Mouse (Mus musculus) spleen, postnatal 36 days (tissue): ENCODE data around the gene Arl15.

ENCODE experiments used
- DNase-seq, 2 experiments: peaks; one replicate each; pipeline ENCODE4 v3.0.0; 2022; ENCODE audit warnings: low spot score in 2 of 2, mixed read lengths in 1 of 2

Arl15 gene

DNA sequence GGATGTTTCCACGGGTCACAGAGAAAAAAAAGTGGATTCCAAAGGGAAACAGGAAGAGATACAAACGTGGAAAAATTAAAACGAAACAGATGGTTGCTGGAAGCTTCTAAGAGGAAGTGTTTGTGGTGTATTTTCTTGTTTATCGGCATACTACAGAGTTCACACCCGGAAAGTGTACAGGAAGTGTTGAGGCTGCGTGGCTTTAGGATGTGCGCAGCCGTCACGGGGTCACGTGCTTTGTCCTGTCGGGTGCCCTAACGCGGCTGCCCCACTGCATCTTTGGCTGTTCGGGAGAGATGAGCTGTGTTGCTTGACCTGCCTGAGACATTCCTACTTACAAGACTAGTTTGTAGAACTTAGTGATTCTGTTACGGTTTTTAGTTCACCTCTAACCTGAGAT, 76.1 kb downstream of the Arl15 start:
- peak; percentile 31 to 43 for DNase-seq

- no peak for DNase-seq
Observed at GRCm38 (mm10) chr13:113871853-113872252, 77.5 kb downstream of the Arl15 start.

- DNase-seq = no peak
Observed at GRCm38 (mm10) chr13:113875724-113876123, 81.4 kb downstream of the Arl15 start.

DNA sequence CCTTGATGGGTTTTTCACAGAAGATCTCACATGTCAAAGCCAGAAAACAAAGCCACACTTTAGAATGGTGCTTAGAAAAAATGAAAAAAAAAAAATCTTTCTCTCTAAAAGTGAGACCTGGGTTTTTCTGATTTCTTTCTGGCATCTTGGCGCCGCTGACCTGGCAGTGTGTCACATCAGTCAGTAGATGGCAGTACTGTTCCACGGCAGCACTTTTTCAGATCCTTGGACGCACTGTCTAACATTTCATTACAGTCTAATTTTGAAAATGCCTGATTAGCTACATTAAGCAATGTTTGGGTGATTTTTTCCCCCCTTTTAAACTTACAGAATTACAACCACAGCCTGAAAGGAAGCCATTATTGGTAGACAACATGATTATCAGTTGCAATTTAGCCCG, 83.1 kb downstream of the Arl15 start:
- peak in 1 of 2 experiments; percentile 31 for DNase-seq

- DNase-seq = no peak
Observed at GRCm38 (mm10) chr13:113878571-113878970, 84.3 kb downstream of the Arl15 start.

GRCm38 (mm10) chr13:113879651-113880327, 85.5 kb downstream of the Arl15 start:
- DNase-seq = no peak

GRCm38 (mm10) chr13:113880564-113881171, 86.4 kb downstream of the Arl15 start:
- DNase-seq = no peak

GRCm38 (mm10) chr13:113882959-113883358, 88.7 kb downstream of the Arl15 start:
- no peak for DNase-seq

DNA sequence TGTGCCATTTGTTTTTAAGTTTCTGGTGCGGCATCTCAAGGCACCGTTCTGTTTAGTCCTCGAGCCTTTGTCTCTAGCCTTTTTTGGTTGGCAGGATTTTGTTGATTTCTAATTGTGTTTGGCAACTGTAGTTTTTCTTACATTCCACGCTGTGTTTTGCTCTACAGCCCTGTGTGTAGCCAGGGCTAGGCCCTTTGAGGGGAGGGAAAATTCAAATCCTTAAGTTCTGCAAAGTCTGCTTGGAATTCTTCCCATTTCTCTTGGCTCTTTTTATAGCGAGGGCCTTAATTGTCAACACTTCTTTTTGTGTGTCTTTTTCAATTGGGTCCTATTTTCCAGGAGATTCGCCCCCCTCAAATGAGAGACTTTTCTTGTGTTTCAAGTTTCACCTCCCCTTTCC, 92.8 kb downstream of the Arl15 start:
- DNase-seq = no peak

DNA sequence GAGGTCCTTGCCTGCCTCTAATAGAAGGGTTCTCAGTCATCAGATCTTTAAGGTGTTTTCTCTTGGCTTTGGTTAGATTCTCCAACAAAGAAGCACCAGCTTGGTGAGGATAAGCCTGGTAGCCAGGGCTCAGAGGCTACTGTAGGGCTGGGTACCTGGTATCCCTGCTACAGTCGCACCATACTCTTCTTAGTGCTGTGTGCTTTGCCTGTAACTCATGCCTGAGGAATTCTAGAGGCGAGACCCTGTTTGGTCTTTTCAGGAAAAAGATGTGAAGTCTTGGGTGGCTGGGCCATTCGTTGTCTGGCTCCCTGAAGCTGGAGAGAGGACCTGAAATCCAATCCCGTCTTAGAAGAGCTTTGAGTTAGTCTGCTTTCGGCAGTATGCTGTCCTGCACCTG, 93.8 kb downstream of the Arl15 start:
- DNase-seq = no peak

DNA sequence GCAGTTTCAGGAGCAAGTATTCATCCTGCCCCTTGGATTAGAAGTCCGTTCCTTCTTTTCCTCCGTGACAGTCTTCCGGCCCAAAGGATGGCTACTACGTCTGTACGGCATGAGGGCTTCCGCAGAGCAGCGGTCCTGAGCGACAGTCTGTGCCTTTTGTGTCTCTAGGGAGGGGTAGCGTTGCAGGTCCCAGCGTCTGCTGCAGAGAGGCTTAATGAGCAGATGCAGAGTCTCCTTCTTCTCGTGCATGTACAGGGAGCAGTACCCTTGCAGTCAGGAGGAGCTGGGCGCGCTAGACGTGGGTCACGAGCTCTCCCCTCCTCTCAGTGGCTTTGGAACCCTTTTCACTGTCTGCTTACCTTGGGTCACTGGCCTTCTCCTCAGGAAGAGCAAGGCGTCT, 94.4 kb downstream of the Arl15 start:
- DNase-seq = no peak

DNA sequence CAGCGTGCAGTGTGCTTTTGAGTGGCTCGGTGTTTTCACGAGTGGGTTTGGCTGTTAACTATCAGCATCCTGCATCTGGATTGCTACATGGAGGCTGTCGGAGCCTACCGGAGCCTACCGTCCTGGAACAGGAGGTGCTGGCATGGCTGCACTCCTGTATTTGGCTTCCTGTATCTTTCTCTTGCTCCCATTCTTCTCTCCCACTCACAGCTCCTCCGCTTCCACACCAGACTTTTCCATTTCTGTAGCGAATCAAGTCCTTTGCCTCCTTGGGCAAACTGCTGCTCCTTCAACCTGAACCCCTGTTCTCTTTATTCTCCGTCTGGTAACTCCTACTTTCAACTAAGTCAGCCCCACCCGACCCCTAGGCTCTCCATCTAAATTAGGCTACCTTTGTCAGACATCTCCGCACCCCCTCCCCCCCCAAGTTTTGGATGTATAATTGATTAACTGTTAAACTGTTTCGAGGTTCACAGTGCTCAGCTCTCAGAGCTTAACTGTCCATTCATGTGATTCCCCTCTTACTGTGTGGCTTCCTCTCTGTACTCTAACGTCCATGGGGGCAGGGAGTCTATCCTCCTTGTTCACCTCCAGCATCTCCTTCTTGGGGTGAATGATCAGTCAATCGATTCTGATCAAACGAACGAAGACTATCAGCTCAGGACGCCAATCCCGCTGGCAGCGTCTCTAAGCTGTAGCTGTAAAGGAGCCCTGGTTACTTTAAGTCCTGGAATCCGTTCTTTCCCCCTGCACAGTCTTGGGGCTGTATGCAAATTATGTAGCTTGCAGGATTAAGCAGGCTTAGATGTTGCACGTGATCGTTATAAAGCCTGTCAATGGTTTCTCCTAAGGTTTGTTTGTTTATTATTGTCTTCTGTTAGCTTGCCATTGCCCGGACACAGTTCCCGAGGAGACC, 95.1 kb downstream of the Arl15 start:
- no peak for DNase-seq

- DNase-seq = no peak
Observed at GRCm38 (mm10) chr13:113896684-113897083, 102.4 kb downstream of the Arl15 start.

GRCm38 (mm10) chr13:113897498-113897897, 103.2 kb downstream of the Arl15 start:
- no peak for DNase-seq

GRCm38 (mm10) chr13:113897951-113898350, 103.6 kb downstream of the Arl15 start:
- no peak for DNase-seq

DNA sequence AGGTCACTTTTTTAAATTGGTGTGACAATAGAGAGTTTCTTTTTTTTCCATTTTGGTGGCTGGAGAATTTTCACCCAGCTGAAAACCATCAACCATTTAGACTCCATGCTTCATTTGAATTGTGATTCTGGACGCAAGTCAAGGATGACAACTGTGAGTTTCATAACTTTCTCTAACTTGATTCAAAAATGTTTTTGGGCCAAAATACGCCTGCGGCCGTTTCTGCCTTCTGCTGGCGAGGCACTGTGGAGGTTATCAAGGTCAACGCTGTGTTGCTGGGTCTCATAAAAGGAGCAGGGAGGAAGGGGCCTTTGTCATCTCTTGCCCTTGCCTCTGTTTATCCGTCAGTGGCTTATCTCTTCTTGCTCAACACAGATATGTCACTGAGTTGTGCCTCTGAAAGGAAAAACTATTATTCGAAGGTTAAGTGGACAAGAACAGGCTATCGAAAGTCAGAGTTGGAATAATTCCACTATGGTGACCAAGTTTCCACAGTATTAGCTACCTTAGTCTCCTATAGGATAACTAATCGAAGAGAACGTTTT, 106.8 kb downstream of the Arl15 start:
- DNase-seq = no peak

- no peak for DNase-seq
Observed at GRCm38 (mm10) chr13:113903255-113903654, 109.0 kb downstream of the Arl15 start.

DNA sequence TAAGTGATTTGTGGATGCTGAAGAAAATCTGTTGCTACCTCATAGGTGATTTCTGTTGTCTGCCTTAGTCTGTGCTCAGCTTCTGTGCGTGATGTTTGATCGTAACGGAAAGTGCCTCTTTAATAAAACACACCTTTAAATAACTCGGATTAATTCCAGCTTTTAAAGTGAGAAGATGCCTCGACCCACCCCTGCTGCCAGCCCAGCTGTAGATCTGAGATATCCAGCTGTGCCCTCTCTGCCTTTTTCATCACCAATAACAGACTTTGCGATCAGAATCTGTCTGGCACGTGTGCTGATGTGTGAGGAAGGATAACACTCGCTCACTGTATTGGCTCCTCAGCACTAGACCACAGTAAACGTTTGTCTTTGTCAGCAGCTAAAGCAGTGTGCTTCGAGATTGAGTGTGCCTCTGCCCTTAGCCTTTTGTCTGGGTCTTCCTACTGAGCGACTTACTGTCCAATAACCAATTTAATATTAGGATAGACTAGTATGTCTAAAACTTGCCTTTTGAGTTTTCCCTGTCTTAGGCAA, 117.7 kb downstream of the Arl15 start:
- DNase-seq = no peak

DNA sequence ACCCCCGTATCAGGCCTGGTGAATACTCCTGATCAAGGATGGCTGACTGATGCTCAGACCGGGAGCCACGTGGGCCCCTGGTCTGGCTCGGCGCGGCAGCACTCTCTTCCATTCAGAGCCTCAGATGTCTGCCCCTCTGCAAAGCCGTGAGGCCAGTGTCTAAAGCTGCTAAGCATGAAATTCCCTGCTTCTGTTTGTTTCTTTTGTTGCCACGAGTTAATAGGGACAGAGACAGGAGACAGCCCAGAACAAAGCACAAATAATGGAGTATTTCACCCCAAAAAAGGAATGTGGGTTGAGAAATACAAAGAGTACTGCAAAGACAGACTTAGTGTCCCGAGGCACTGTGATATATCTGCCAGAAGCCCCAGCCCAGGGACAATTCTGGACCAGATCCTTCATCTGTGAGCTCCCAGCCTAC, 120.3 kb downstream of the Arl15 start:
- no peak for DNase-seq

GRCm38 (mm10) chr13:113915700-113916099, 121.4 kb downstream of the Arl15 start:
- no peak for DNase-seq

- no peak for DNase-seq
Observed at GRCm38 (mm10) chr13:113916761-113917160, 122.5 kb downstream of the Arl15 start.

DNA sequence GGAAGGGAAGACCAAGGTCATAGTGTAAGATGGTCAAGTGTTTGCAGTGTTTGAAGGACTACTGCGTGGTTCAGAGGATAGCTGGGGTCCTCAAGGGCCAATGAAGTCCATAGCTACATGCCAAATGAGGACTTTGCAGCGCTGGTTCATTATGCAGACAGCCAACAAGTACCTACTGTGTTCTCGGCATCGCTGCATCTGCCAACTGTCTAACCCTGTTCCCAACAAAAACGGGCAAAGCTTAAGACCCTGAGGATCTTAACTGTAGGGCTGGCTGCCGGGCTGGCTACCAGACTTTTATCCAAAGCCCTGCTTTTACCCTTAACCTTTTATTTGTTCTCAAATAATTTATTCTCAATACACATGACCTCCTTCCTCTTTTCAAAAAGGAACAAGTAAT, 123.1 kb downstream of the Arl15 start:
- DNase-seq = no peak
